Mouse (Mus musculus): ENCODE results near the gene Coq10a.

Gene Coq10a

GRCm38 (mm10) chr10:128382482-128382881 is 13.7 kb upstream of the Coq10a start:
- no peak for DNase-seq

GRCm38 (mm10) chr10:128380565-128380964 is 11.8 kb upstream of the Coq10a start:
- DNase-seq: peak; percentile 56

GRCm38 (mm10) chr10:128379260-128379659 is 10.5 kb upstream of the Coq10a start:
- DNase-seq: no peak

- DNase-seq: no peak
These were observed 9.7 kb upstream of the Coq10a start for GRCm38 (mm10) chr10:128378462-128378861.

GRCm38 (mm10) chr10:128377940-128378448 is 9.2 kb upstream of the Coq10a start:
- DNase-seq: no peak

- no peak for DNase-seq
These were observed 8.6 kb upstream of the Coq10a start for GRCm38 (mm10) chr10:128377222-128377939.

GRCm38 (mm10) chr10:128376455-128377211 is 7.8 kb upstream of the Coq10a start, which contains the start of gene Ankrd52:
TSS of gene Ankrd52 (plus strand) at chr10:128377115.
- DNase-seq: peak; percentile 82

- no peak for DNase-seq
These were observed 7.3 kb upstream of the Coq10a start for GRCm38 (mm10) chr10:128376099-128376454.

GRCm38 (mm10) chr10:128374393-128374792 is 5.6 kb upstream of the Coq10a start:
- no peak for DNase-seq

GRCm38 (mm10) chr10:128372989-128373748 is 4.4 kb upstream of the Coq10a start:
- DNase-seq: no peak

- no peak for DNase-seq
These were observed 3.3 kb upstream of the Coq10a start for GRCm38 (mm10) chr10:128372142-128372541.

- DNase-seq: no peak
These were observed 1.8 kb upstream of the Coq10a start for GRCm38 (mm10) chr10:128370601-128371000.

GRCm38 (mm10) chr10:128370021-128370420 is 1.2 kb upstream of the Coq10a start:
- no peak for DNase-seq

- DNase-seq: no peak
These were observed 802 bp upstream of the Coq10a start for GRCm38 (mm10) chr10:128369599-128369998.

- DNase-seq: no peak
These were observed 384 bp upstream of the Coq10a start for GRCm38 (mm10) chr10:128369218-128369543.

- DNase-seq: peak; percentile 86
These were observed 847 bp downstream of the Coq10a start for GRCm38 (mm10) chr10:128367899-128368401.

- DNase-seq: peak; percentile 66
These were observed 6.2 kb downstream of the Coq10a start for GRCm38 (mm10) chr10:128362568-128362967.

GRCm38 (mm10) chr10:128361836-128362235 is 7.0 kb downstream of the Coq10a start:
- no peak for DNase-seq

- no peak for DNase-seq
These were observed 9.6 kb downstream of the Coq10a start for GRCm38 (mm10) chr10:128359226-128359625.

- peak; percentile 73 for DNase-seq
These were observed 10.0 kb downstream of the Coq10a start for GRCm38 (mm10) chr10:128358796-128359195.

GRCm38 (mm10) chr10:128347541-128347940 is 21.3 kb downstream of the Coq10a start:
- DNase-seq: no peak

- peak; percentile 84 for DNase-seq
These were observed 24.1 kb downstream of the Coq10a start for GRCm38 (mm10) chr10:128344568-128345275.

GRCm38 (mm10) chr10:128343436-128343835 is 25.4 kb downstream of the Coq10a start:
- no peak for DNase-seq
